Mouse (Mus musculus): ENCODE data around the gene Lmo3. TPM values are rescaled to one million over a fixed set of nuclear protein-coding genes. Genes with fewer than 3 reads are reported as not detected.

Gene Lmo3
- polyA plus RNA-seq (2012; rRNA removed): not detected in 2 replicates

DNA sequence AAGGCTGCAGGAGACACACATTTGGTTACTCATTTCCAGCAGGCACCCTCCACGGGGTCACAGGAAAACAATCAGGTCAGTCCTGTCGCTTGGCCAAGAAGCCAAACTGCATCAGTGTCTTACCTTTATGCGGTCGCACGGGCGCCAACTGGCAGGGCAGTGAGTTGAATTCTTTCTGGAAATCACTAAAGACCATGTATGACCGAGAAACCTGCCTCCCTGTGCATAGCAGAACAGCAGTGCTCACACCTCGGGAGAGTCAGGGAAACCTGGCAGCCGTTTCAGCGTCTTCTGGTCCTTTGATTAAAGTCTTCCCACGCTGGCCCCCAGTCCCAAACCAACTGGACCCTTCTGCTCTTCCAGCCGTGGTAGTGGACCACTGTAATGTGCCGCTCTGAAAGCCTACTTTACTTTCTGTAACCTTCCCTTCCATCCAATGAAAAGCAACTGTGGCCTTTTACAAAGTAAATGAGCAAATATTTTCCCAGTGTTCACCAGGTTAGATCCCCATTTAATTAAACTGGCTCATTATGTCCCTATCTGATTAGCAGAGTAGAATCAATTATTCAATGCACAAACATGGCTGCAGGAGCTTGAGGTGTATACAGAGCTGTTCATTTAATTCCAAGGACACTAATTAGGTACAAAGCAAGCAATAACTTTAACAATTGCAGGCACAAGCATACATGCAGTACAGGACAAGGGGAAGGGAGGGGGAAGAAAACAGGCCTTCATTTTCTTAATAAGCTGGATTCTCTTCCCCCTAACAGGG is at the start of gene Lmo3:
Lmo3 (minus strand) TSS at position 235 of the 772 bp plus-strand sequence.
- Histone ChIP-seq H3K36me3 (ENCODE audit: control insufficient read depth, insufficient read depth, low read length) (no peaks in the 10 kb centered on the region), H3K27me3 (ENCODE audit: control insufficient read depth, insufficient read depth, low read length) (no peaks in the 10 kb centered on the region), H3K27ac (ENCODE audit: insufficient read depth, low read length) (no peak within 1 kb of the TSS), H3K4me1 (ENCODE audit: control insufficient read depth, insufficient read depth, insufficient read length) (no peaks in the 10 kb centered on the region), H3K4me3 (ENCODE audit: extremely low read depth, insufficient read depth, insufficient read length) (no peak within 1 kb of the TSS)
- 78% methylated on average over 13 of the region's 13 CpGs for WGBS
- TF ChIP-seq POLR2A (IDR thresholded peaks at IDR 0.05; ENCODE audit: low read depth, low read length): no peak
- no peak for TF ChIP-seq CTCF (IDR thresholded peaks at IDR 0.05; ENCODE audit: extremely low read depth, insufficient read depth, insufficient read length, insufficient replicate concordance)
- DNase-seq (ENCODE audit: low read depth in 1 of 2, low spot score in 2 of 2): no peak

DNA sequence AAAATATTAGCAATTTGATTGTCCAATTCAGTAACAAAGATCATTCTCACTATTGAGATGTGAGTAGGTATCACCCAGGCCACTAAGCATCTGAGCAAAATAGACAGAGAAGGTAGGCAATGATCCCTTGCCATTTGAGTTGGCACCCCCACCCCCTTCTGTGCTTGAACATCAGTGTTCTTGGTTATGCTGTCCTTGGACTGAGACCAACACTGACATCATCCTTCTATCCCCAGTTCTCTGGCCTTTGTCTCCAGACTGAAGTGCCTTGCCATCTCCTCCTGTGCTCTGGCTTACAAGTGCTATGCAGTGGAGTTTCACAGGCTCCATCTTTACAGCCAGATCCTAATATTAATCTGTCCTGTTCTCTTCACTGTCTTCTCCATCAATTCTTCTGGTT is 39.0 kb upstream of the Lmo3 start:
- H3K4me1 ChIP-seq (ENCODE audit: control insufficient read depth, insufficient read depth, insufficient read length): no peaks in the 10 kb centered on the region

DNA sequence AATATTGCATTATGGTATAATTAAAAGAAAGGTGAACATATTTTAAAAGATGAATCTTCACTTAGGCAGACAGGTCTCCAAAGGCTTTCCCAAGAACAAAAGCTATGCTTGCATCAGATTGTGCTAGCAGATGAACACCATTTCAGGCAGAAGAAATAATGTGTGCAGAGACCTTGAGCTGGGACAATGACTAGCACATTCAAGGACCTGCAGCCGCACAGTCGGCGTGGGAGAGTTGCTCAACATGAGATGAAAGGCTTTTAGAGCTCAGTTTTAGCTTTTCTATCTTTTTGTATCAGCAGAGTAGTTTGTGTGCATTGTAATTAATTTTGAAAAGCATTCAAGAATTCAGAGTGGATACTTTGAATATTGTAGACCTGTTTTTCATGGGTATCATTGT is 36.6 kb upstream of the Lmo3 start:
- DNase-seq (ENCODE audit: low read depth in 1 of 2, low spot score in 2 of 2): no peak
- no peak for TF ChIP-seq CTCF (IDR thresholded peaks at IDR 0.05; ENCODE audit: extremely low read depth, insufficient read depth, insufficient read length, insufficient replicate concordance)
- no peak for TF ChIP-seq POLR2A (IDR thresholded peaks at IDR 0.05; ENCODE audit: low read depth, low read length)
- Histone ChIP-seq H3K36me3 (ENCODE audit: control insufficient read depth, insufficient read depth, low read length) (no peaks in the 10 kb centered on the region), H3K4me1 (ENCODE audit: control insufficient read depth, insufficient read depth, insufficient read length) (no peaks in the 10 kb centered on the region), H3K27me3 (ENCODE audit: control insufficient read depth, insufficient read depth, low read length) (no peaks in the 10 kb centered on the region), H3K27ac (ENCODE audit: insufficient read depth, low read length) (no peak overlapping the region), H3K4me3 (ENCODE audit: extremely low read depth, insufficient read depth, insufficient read length) (no peak overlapping the region)
- 89% methylated on average over 3 of the region's 3 CpGs for WGBS

More for the DNA sequence above, 39.0 kb upstream of the Lmo3 start:
- DNase-seq (ENCODE audit: low read depth in 1 of 2, low spot score in 2 of 2): no peak
- Histone ChIP-seq H3K27me3 (ENCODE audit: control insufficient read depth, insufficient read depth, low read length) (no peaks in the 10 kb centered on the region), H3K36me3 (ENCODE audit: control insufficient read depth, insufficient read depth, low read length) (no peaks in the 10 kb centered on the region), H3K4me3 (ENCODE audit: extremely low read depth, insufficient read depth, insufficient read length) (no peak overlapping the region), H3K27ac (ENCODE audit: insufficient read depth, low read length) (no peak overlapping the region)
- TF ChIP-seq POLR2A (IDR thresholded peaks at IDR 0.05; ENCODE audit: low read depth, low read length) (no peak), CTCF (IDR thresholded peaks at IDR 0.05; ENCODE audit: extremely low read depth, insufficient read depth, insufficient read length, insufficient replicate concordance) (no peak)

DNA sequence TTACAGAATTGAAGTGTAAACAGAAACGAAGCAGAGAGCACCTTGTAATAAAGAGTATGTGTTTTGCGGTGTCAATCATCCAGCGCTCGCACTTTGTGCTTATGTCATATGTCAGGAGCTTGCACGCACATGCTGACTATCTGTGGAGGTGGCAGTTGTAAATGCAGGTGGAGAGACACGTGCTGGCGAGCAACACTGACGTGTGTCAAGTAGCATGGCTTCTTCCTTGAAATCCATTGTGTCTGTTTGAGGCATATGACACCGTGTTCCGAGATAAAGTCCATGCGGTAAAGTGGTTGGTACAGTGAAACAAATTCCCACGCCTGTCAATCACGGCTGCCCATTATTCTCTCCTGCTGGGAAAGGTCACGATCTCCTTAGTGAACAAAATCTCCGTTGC is 15.2 kb upstream of the Lmo3 start:
- no peak overlapping the region for H3K27ac ChIP-seq (ENCODE audit: insufficient read depth, low read length)
- TF ChIP-seq POLR2A (IDR thresholded peaks at IDR 0.05; ENCODE audit: low read depth, low read length) (no peak), CTCF (IDR thresholded peaks at IDR 0.05; ENCODE audit: extremely low read depth, insufficient read depth, insufficient read length, insufficient replicate concordance) (no peak)
- no peaks in the 10 kb centered on the region for H3K27me3 ChIP-seq (ENCODE audit: control insufficient read depth, insufficient read depth, low read length)
- 89% methylated on average over 15 of the region's 15 CpGs for WGBS
- no peaks in the 10 kb centered on the region for H3K4me1 ChIP-seq (ENCODE audit: control insufficient read depth, insufficient read depth, insufficient read length)
- DNase-seq (ENCODE audit: low read depth in 1 of 2, low spot score in 2 of 2): no peak
- no peaks in the 10 kb centered on the region for H3K36me3 ChIP-seq (ENCODE audit: control insufficient read depth, insufficient read depth, low read length)
- no peak overlapping the region for H3K4me3 ChIP-seq (ENCODE audit: extremely low read depth, insufficient read depth, insufficient read length)

DNA sequence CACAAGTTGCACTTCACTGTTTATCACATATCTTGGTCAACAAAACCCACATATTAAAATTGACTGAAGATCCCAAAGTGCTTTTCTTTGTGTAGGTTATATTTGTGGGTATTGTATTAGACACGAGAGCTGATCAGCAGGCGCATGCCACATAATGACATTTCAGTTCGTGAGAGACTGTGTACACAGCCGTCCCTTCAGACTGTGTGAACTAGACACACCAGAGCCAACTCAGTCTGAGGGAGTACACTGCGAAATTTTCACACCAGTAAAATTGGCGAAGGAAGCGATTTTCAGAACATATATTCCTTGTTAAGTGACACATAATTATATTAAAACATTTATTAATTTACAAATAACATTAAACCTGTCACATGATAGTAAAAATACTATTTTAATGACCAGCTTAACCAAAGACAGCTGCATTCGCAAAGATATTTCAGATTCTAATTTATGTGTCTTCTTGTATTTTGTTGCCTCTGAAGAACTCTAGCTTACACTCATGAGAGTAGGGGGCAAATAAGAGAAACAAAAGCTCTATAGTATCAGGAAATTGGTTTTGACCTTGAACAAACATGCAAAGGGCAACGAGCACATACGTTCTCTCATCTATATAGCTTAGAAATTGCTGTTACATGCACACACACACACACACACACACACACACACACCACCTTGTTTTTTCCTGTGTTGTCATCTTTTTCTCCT is 14.4 kb upstream of the Lmo3 start:
- no peak for DNase-seq (ENCODE audit: low read depth in 1 of 2, low spot score in 2 of 2)
- no peaks in the 10 kb centered on the region for H3K4me1 ChIP-seq (ENCODE audit: control insufficient read depth, insufficient read depth, insufficient read length)
- H3K27ac ChIP-seq (ENCODE audit: insufficient read depth, low read length): no peak overlapping the region
- H3K27me3 ChIP-seq (ENCODE audit: control insufficient read depth, insufficient read depth, low read length): no peaks in the 10 kb centered on the region
- TF ChIP-seq CTCF (IDR thresholded peaks at IDR 0.05; ENCODE audit: extremely low read depth, insufficient read depth, insufficient read length, insufficient replicate concordance) (no peak), POLR2A (IDR thresholded peaks at IDR 0.05; ENCODE audit: low read depth, low read length) (no peak)
- no peaks in the 10 kb centered on the region for H3K36me3 ChIP-seq (ENCODE audit: control insufficient read depth, insufficient read depth, low read length)
- 82% methylated on average over 10 of the region's 10 CpGs for WGBS
- no peak overlapping the region for H3K4me3 ChIP-seq (ENCODE audit: extremely low read depth, insufficient read depth, insufficient read length)

GRCm38 (mm10) chr6:138583314-138583713 is 1.5 kb upstream of the Lmo3 start:
- no peak overlapping the region for H3K27ac ChIP-seq (ENCODE audit: insufficient read depth, low read length)
- no peak for DNase-seq (ENCODE audit: low read depth in 1 of 2, low spot score in 2 of 2)
- H3K36me3 ChIP-seq (ENCODE audit: control insufficient read depth, insufficient read depth, low read length): no peaks in the 10 kb centered on the region
- WGBS: 73% methylated on average over 8 of the region's 8 CpGs
- TF ChIP-seq CTCF (IDR thresholded peaks at IDR 0.05; ENCODE audit: extremely low read depth, insufficient read depth, insufficient read length, insufficient replicate concordance): no peak
- TF ChIP-seq POLR2A (IDR thresholded peaks at IDR 0.05; ENCODE audit: low read depth, low read length): no peak
- no peaks in the 10 kb centered on the region for H3K27me3 ChIP-seq (ENCODE audit: control insufficient read depth, insufficient read depth, low read length)
- no peaks in the 10 kb centered on the region for H3K4me1 ChIP-seq (ENCODE audit: control insufficient read depth, insufficient read depth, insufficient read length)
- H3K4me3 ChIP-seq (ENCODE audit: extremely low read depth, insufficient read depth, insufficient read length): no peak overlapping the region
